Mouse (Mus musculus): ENCODE results near the gene Dscam.

- no peak for TF ChIP-seq CTCF (IDR thresholded peaks at IDR 0.05; ENCODE audit: low read depth, low read length)
- TF ChIP-seq POLR2A (IDR thresholded peaks at IDR 0.05; ENCODE audit: insufficient read depth, low read length) = no peak
Observed at GRCm38 (mm10) chr16:97144544-97145194, 25.9 kb downstream of the Dscam start.
